In genomic region chr2:6313733-6314132, GRCm38 (mm10) we compare ENCODE assay signal across 17 mouse cellular contexts. TPM values are rescaled to one million over a fixed set of nuclear protein-coding genes. Genes with fewer than 3 reads are reported as not detected.
DNase-seq lines count a peak whose midpoint lies in the region; TF ChIP-seq lines count a peak whose summit lies in the region.
"Had no signal": no experiment of that assay in that cellular context is flagged by ENCODE, and none has a peak within 500 bp of the region (broad histone marks: within the 10 kb centered on the region; RNA-seq: fewer than 3 reads in every experiment).

No protein-coding gene starts in this region.

- peak; percentile 44 to 55; a peak in 3 of 4 replicates for TF ChIP-seq EP300 in MEL (IDR thresholded peaks at IDR 0.05; ENCODE audit: low read depth in 1 of 2, low read length in 2 of 2)

- no peak for TF ChIP-seq RAD21 in MEL (IDR thresholded peaks at IDR 0.05; ENCODE audit: low read depth, low read length)

- no peak for TF ChIP-seq CTCF in MEL (IDR thresholded peaks at IDR 0.05 in 2 of 3, conservative IDR thresholded peaks at IDR 0.05 in 1 of 3; ENCODE audit: control insufficient read depth in 1 of 3, insufficient read depth in 1 of 3, low read depth in 2 of 3, low read length in 3 of 3, poor library complexity in 1 of 3, severe bottlenecking in 1 of 3)

- peaks cover 0 to 13% of the 10 kb centered on the region in 2 experiments for H3K4me1 ChIP-seq in MEL (ENCODE audit: control insufficient read depth in 1 of 2, insufficient read depth in 2 of 2, low read length in 2 of 2)

- no peak overlapping the region for H3K27ac ChIP-seq in MEL (ENCODE audit: control insufficient read depth, low read depth, low read length)

- H3K9me3 ChIP-seq in MEL (replicated peaks; ENCODE audit: insufficient read depth, low read length) = no peaks in the 10 kb centered on the region
- H3K9me3 ChIP-seq: G1E had no signal

- no peak for TF ChIP-seq POLR2A in MEL (IDR thresholded peaks at IDR 0.05; ENCODE audit: control insufficient read depth in 1 of 2, insufficient read depth in 1 of 2, low read depth in 1 of 2, low read length in 2 of 2, poor library complexity in 1 of 2)

- H3K27me3 ChIP-seq in MEL (ENCODE audit: control insufficient read depth in 1 of 2, insufficient read depth in 2 of 2, low read length in 2 of 2) = no peaks in the 10 kb centered on the region
- H3K27me3 ChIP-seq: CH12.LX, Patski had no signal

- H3K4me3 ChIP-seq in MEL (ENCODE audit: control insufficient read depth in 1 of 2, insufficient read depth in 1 of 2, low read depth in 2 of 2, low read length in 2 of 2) = no peak overlapping the region

- DNase-seq in MEL (ENCODE audit: low read depth, low spot score) = no peak
- DNase-seq in cerebellum, postnatal 10 days = no peak
- DNase-seq: adrenal gland, adult 2 months; adrenal gland, adult 8-10 months; adrenal gland, postnatal 10 days; adrenal gland, postnatal 14 days; adrenal gland, postnatal 25 days; adrenal gland, postnatal 36 days; B cell, adult 2 months; cerebellum, adult 11 months; cerebellum, adult 11-12 months; cerebellum, adult 18-20 months; cerebellum, adult 2 months; cerebellum, adult 8-10 months had no signal

- no peaks in the 10 kb centered on the region for H3K79me2 ChIP-seq in MEL (ENCODE audit: control insufficient read depth, insufficient read depth, low read length, poor library complexity)

- peaks cover 0 to 13% of the 10 kb centered on the region in 2 experiments; a peak in 2 of 4 replicates for H3K36me3 ChIP-seq in MEL (ENCODE audit: control insufficient read depth in 1 of 2, insufficient read depth in 2 of 2, low read length in 2 of 2)
- H3K36me3 ChIP-seq: G1E had no signal

- no peak overlapping the region for H3K9ac ChIP-seq in MEL (ENCODE audit: control insufficient read depth, low read depth, low read length, poor library complexity, severe bottlenecking)

TF ChIP-seq in MEL, 35 proteins besides CTCF, POLR2A, EP300 and RAD21:
- TF ChIP-seq GATA1 (IDR thresholded peaks at IDR 0.05; ENCODE audit: low read depth, low read length) = peak; percentile 53; the same call in 1 of the 2 replicates
- TF ChIP-seq RCOR1 (IDR thresholded peaks at IDR 0.05; ENCODE audit: low read depth, low read length) = 0 out of 2 replicates have a peak, but pooled peaks have one; percentile 9
- TF ChIP-seq TCF12 (IDR thresholded peaks at IDR 0.05; ENCODE audit: low read depth, low read length) = peak; percentile 55; the same call in 1 of the 2 replicates
- no peak for TF ChIP-seq MAX (IDR thresholded peaks at IDR 0.05; ENCODE audit: low read length)

RNA-seq across cellular contexts. Expression of gene Usp6nl, which starts 8.7 kb away (rescaled TPM):
- total RNA-seq in MEL (2012; rRNA removed) = 8.9 and 11.2 TPM in 2 replicates
- polyA plus RNA-seq in MEL (2012; ENCODE audit: insufficient read depth in 1 of 2, insufficient read length in 2 of 2, low read depth in 1 of 2, low replicate concordance in 2 of 2, missing spikeins in 1 of 2) = 10 to 100 TPM; 24.8 to 67.1 TPM
